ENCODE assay signal across 14 mouse cellular contexts in the genomic region with DNA sequence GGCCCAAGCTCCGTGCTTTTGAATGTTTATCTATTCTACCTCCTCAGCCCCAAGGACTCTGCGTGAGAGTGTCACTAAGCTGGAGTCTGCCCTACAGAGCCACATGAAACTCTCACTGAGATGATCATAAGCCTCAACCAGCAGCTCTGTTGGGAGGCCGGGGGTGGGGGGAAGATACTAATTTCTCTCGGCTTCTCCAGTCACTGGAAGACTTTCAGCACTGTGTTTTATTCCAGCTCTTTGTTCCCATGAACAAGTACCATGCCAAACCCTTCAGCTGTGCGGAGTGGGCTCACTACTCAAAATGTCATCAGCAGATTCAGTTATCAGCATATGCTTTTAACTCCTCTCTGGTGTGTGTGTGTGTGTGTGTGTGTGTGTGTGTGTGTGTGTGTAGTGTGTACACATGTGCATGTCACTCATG.
DNase-seq lines count a peak whose midpoint lies in the region; ATAC-seq lines count a peak whose summit lies in the region.
"Had no signal": no experiment of that assay in that cellular context is flagged by ENCODE, and none has a peak within 500 bp of the region (broad histone marks: within the 10 kb centered on the region; RNA-seq: fewer than 3 reads in every experiment).

No protein-coding gene starts in this region.

- 28% methylated on average over 5 of the region's 5 CpGs for WGBS in heart, embryonic 15.5 days
- 70% methylated on average over 5 of the region's 5 CpGs for WGBS in kidney, embryonic 14.5 days

- no peaks in the 10 kb centered on the region for H3K9me3 ChIP-seq in heart, embryonic 15.5 days (replicated peaks)
- no peaks in the 10 kb centered on the region for H3K9me3 ChIP-seq in kidney, embryonic 14.5 days (ENCODE audit: control insufficient read depth, low read length)
- H3K9me3 ChIP-seq: liver, embryonic 12.5 days had no signal

- DNase-seq in heart, postnatal 14 days = no peak
- peak; percentile 80 for DNase-seq in right cerebral cortex, adult 18-20 months
- no peak for DNase-seq in right cerebral cortex, postnatal 14 days
- DNase-seq in layer of hippocampus, postnatal 36 days = peak; percentile 63 to 64
- no peak for DNase-seq in ovary, postnatal 10 days (ENCODE audit: low spot score)
- DNase-seq in T-cell, adult 2 months (ENCODE audit: low spot score) = no peak
- DNase-seq: gastrocnemius, postnatal 36 days; kidney, postnatal 10 days; lung, postnatal 4 days; thymus, postnatal 25 days had no signal

- peaks cover 10% of the 10 kb centered on the region for H3K27me3 ChIP-seq in heart, embryonic 15.5 days
- H3K27me3 ChIP-seq in kidney, embryonic 14.5 days (ENCODE audit: control insufficient read depth, insufficient read depth, low read length) = no peaks in the 10 kb centered on the region
- H3K27me3 ChIP-seq: liver, embryonic 12.5 days had no signal

- intact Hi-C loops in heart, postnatal 14 days (cut with DNase I) = no loop called here

- H3K4me1 ChIP-seq in heart, embryonic 15.5 days (replicated peaks) = peaks cover 9% of the 10 kb centered on the region; the same call in 1 of the 2 replicates
- no peaks in the 10 kb centered on the region for H3K4me1 ChIP-seq in kidney, embryonic 14.5 days (ENCODE audit: control insufficient read depth, insufficient read depth, low read length)
- H3K4me1 ChIP-seq: liver, embryonic 12.5 days had no signal

- no peak overlapping the region for H3K4me3 ChIP-seq in heart, embryonic 15.5 days
- H3K4me3 ChIP-seq in kidney, embryonic 14.5 days (ENCODE audit: low read length) = no peak overlapping the region
- H3K4me3 ChIP-seq: liver, embryonic 12.5 days had no signal

- no peaks in the 10 kb centered on the region for H3K36me3 ChIP-seq in heart, embryonic 15.5 days
- no peaks in the 10 kb centered on the region for H3K36me3 ChIP-seq in kidney, embryonic 14.5 days (ENCODE audit: control insufficient read depth, insufficient read depth, low read length)
- H3K36me3 ChIP-seq: liver, embryonic 12.5 days had no signal

- H3K4me2 ChIP-seq in heart, embryonic 15.5 days = no peak overlapping the region
- no peak overlapping the region for H3K4me2 ChIP-seq in kidney, embryonic 14.5 days (replicated peaks; ENCODE audit: low read depth, low read length)
- H3K4me2 ChIP-seq: liver, embryonic 12.5 days had no signal

- ATAC-seq in heart, embryonic 15.5 days (replicated peaks; ENCODE audit: insufficient number of reproducible peaks, insufficient read depth, low FRiP score, low read depth) = 0 out of 2 replicates have a peak, but pooled peaks have one; percentile 39
- no peak for ATAC-seq in kidney, embryonic 14.5 days (ENCODE audit: low FRiP score, low TSS enrichment)
- ATAC-seq: activated CD4-positive, CD25-positive, alpha-beta regulatory T cell, adult 4 months; liver, embryonic 12.5 days had no signal

- H3K9ac ChIP-seq in heart, embryonic 15.5 days = no peak overlapping the region
- no peak overlapping the region for H3K9ac ChIP-seq in kidney, embryonic 14.5 days (ENCODE audit: low read depth, low read length)
- H3K9ac ChIP-seq: liver, embryonic 12.5 days had no signal

- no peak overlapping the region for H3K27ac ChIP-seq in heart, embryonic 15.5 days
- no peak overlapping the region for H3K27ac ChIP-seq in kidney, embryonic 14.5 days (ENCODE audit: low read depth, low read length)
- H3K27ac ChIP-seq: liver, embryonic 12.5 days had no signal

Comparison
In these comparisons a context has a peak if more than half of its experiments do, and no peak if none do; other contexts are left out.
1. DNase-seq: peak in right cerebral cortex, adult 18-20 months (single experiment) and layer of hippocampus, postnatal 36 days (2 of 2); none in heart, postnatal 14 days (0 of 2), right cerebral cortex, postnatal 14 days (single experiment), ovary, postnatal 10 days (single experiment) and T-cell, adult 2 months (single experiment).